Mouse (Mus musculus) liver, embryonic 15.5 days (tissue): ENCODE measurements around the gene Ccdc163. TPM values are rescaled to one million over a fixed set of nuclear protein-coding genes. Genes with fewer than 3 reads are reported as not detected.
"Not testable (repeated sequence)": the region's sequence is repeated elsewhere in the genome, so short reads cannot be mapped to it uniquely, and the experiment has no call there.

ENCODE experiments used
- ATAC-seq: fragments of 200-750 bp; cut with Nextera tagmentation; 2 replicates; pipeline ENCODE4 v1.8.0; 2017; ENCODE audit warnings: moderate number of reproducible peaks, mild to moderate bottlenecking, moderate library complexity; ENCODE audit not compliant: insufficient read depth
- H3K27ac ChIP-seq: fragments of 300-500 bp; sonication (generic); replicated peaks from 2 replicates; pipeline ENCODE4 v1.5.1; 2015; ENCODE audit warnings: mild to moderate bottlenecking, inconsistent platforms
- H3K27me3 ChIP-seq: fragments of 300-500 bp; sonication (generic); 2 replicates; pipeline ENCODE4 v1.6.1; 2015; ENCODE audit warnings: mild to moderate bottlenecking, inconsistent platforms
- H3K36me3 ChIP-seq: fragments of 300-500 bp; sonication (generic); replicated peaks from 2 replicates; pipeline ENCODE4 v1.6.1; 2015; ENCODE audit warnings: moderate library complexity, mild to moderate bottlenecking, inconsistent platforms
- H3K4me1 ChIP-seq: fragments of 300-500 bp; sonication (generic); replicated peaks from 2 replicates; pipeline ENCODE4 v1.6.1; 2015; ENCODE audit warnings: inconsistent platforms
- H3K4me2 ChIP-seq: fragments of 300-500 bp; sonication (generic); 2 replicates; pipeline ENCODE4 v1.6.1; 2015; ENCODE audit warnings: moderate library complexity, mild to moderate bottlenecking, inconsistent platforms
- H3K4me3 ChIP-seq: fragments of 300-500 bp; sonication (generic); replicated peaks from 2 replicates; pipeline ENCODE4 v1.5.1; 2015; ENCODE audit warnings: mild to moderate bottlenecking, inconsistent platforms
- H3K9ac ChIP-seq: fragments of 300-500 bp; sonication (generic); 2 replicates; pipeline ENCODE4 v1.6.1; 2015; ENCODE audit warnings: moderate library complexity, mild to moderate bottlenecking, inconsistent platforms
- H3K9me3 ChIP-seq: fragments of 300-500 bp; sonication (generic); replicated peaks from 2 replicates; pipeline ENCODE4 v1.6.1; 2016; ENCODE audit warnings: inconsistent platforms
- WGBS: fragments of 180-500 bp; shearing (Covaris S2); methylation state at CpG from one replicate; pipeline ENCODE4 v1.1.7; 2015; ENCODE audit warnings: mixed read lengths; ENCODE audit not compliant: insufficient replicate concordance; 5-methylcytosine and 5-hydroxymethylcytosine counted together
- polyA plus RNA-seq: library from polyadenylated mRNA; unstranded; fragments of >200 nt; fragmentation: Nextera tagmentation; extraction: Ambion mirVana; gene quantifications from 2 replicates; pipeline ENCODE4 v1.2.1, GENCODE M21; 2015

The Ccdc163 gene
- polyA plus RNA-seq = 10.1 and 10.4 TPM in 2 replicates

- ATAC-seq = peak; percentile 99
- Histone ChIP-seq H3K9ac (peak within 1 kb of the TSS; percentile 68), H3K27ac (peak within 1 kb of the TSS; percentile 69), H3K4me1 (peaks cover 21% of the 10 kb centered on the region), H3K4me2 (peak within 1 kb of the TSS; percentile 86), H3K27me3 (no peaks in the 10 kb centered on the region), H3K9me3 (no peaks in the 10 kb centered on the region), H3K36me3 (peaks cover 8% of the 10 kb centered on the region), H3K4me3 (peak within 1 kb of the TSS; percentile 68)
- WGBS = under 1% methylated on average over 29 of the region's 29 CpGs
Observed at GRCm38 (mm10) chr4:116708201-116708764, at the start of gene Ccdc163, which contains the start of gene Mmachc. Ccdc163 (plus strand) TSS chr4:116708509. Mmachc (minus strand) TSS chr4:116708406.

GRCm38 (mm10) chr4:116659474-116659873 is 48.8 kb upstream of the Ccdc163 start:
- Histone ChIP-seq H3K4me2 (no peak overlapping the region), H3K4me3 (no peak overlapping the region), H3K27me3 (0 out of 2 replicates have a peak, but pooled peaks cover 5% of the 10 kb centered on the region), H3K36me3 (no peaks in the 10 kb centered on the region), H3K9me3 (no peaks in the 10 kb centered on the region), H3K27ac (no peak overlapping the region; the same call in 1 of the 2 replicates), H3K9ac (no peak overlapping the region), H3K4me1 (peaks cover 22% of the 10 kb centered on the region)
- 51% methylated on average over 2 of the region's 2 CpGs for WGBS
- ATAC-seq = peak; percentile 56

GRCm38 (mm10) chr4:116659916-116660315 is 48.4 kb upstream of the Ccdc163 start:
- H3K4me2 ChIP-seq, H3K27ac ChIP-seq, H3K9me3 ChIP-seq, H3K27me3 ChIP-seq, H3K36me3 ChIP-seq, H3K4me3 ChIP-seq, ATAC-seq, H3K9ac ChIP-seq: not testable (repeated sequence)
- peaks cover 20% of the 10 kb centered on the region for H3K4me1 ChIP-seq
- WGBS = 65% methylated on average over 6 of the region's 6 CpGs

DNA sequence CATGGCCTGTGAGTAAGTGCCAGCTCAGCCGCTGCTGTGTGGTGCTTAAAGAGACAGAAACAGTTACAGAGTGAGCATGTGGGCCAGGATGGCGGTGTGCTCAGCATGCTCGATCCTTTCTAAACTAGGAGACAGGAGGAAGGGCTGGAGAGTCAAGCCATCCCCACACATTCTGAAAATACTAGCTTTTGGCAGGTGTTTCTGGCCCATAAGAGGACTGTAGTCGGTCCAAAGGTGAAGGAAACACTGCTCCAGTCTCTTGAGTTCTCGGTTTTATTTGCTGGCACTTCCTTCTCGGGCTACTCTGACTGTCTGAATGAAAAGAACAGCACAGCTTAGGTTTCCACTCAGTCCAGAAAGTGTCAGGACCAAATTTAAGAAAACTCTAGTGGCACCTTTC is 47.5 kb upstream of the Ccdc163 start:
- no peak overlapping the region for H3K9ac ChIP-seq

DNA sequence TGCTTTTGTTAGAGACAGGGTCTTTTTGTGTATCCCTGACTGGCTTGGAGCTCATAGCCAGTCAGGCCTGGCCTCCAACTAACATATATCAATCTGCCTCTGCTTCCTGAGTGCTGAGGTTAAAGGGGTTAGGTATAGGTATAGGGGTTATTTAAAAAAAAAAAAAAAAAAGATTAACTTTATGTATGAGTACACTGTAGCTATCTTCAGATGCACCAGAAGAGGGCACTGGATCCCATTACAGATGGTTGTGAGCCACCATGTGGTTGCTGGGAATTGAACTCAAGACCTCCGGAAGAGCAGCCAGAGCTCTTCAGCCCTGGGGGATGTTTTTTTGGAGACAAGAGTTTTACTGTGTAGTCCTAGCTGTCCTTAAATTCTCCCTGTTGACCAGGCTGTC is 46.3 kb upstream of the Ccdc163 start:
- no peak for ATAC-seq
- Histone ChIP-seq H3K4me2 (no peak overlapping the region), H3K9me3 (no peaks in the 10 kb centered on the region), H3K27ac (no peak overlapping the region), H3K9ac (no peak overlapping the region), H3K36me3 (no peaks in the 10 kb centered on the region), H3K4me3 (no peak overlapping the region), H3K4me1 (peaks cover 7% of the 10 kb centered on the region; the same call in 1 of the 2 replicates), H3K27me3 (0 out of 2 replicates have a peak, but pooled peaks cover 11% of the 10 kb centered on the region)
- WGBS = 84% methylated on average over 1 of the region's 1 CpGs

More for the DNA sequence above, 47.5 kb upstream of the Ccdc163 start:
- Histone ChIP-seq H3K4me1 (peaks cover 10% of the 10 kb centered on the region), H3K27me3 (0 out of 2 replicates have a peak, but pooled peaks cover 5% of the 10 kb centered on the region), H3K27ac (no peak overlapping the region), H3K36me3 (no peaks in the 10 kb centered on the region), H3K9me3 (no peaks in the 10 kb centered on the region), H3K4me2 (no peak overlapping the region), H3K4me3 (no peak overlapping the region)
- ATAC-seq = no peak
- 60% methylated on average over 6 of the region's 6 CpGs for WGBS

GRCm38 (mm10) chr4:116666625-116667024 is 41.7 kb upstream of the Ccdc163 start:
- H3K27ac ChIP-seq = no peak overlapping the region
- no peak overlapping the region for H3K4me2 ChIP-seq
- 0 out of 2 replicates have a peak, but pooled peaks cover 6% of the 10 kb centered on the region for H3K27me3 ChIP-seq
- H3K36me3 ChIP-seq = no peaks in the 10 kb centered on the region
- H3K9me3 ChIP-seq = no peaks in the 10 kb centered on the region
- H3K4me3 ChIP-seq = no peak overlapping the region
- no peak for ATAC-seq
- 40% methylated on average over 4 of the region's 4 CpGs for WGBS
- no peak overlapping the region for H3K9ac ChIP-seq
- 0 out of 2 replicates have a peak, but pooled peaks cover 6% of the 10 kb centered on the region for H3K4me1 ChIP-seq

- H3K27ac ChIP-seq = no peak overlapping the region
- H3K27me3 ChIP-seq = 0 out of 2 replicates have a peak, but pooled peaks cover 6% of the 10 kb centered on the region
- no peak for ATAC-seq
- no peak overlapping the region for H3K9ac ChIP-seq
- H3K4me2 ChIP-seq = no peak overlapping the region
- WGBS = 15% methylated on average over 3 of the region's 3 CpGs
- H3K9me3 ChIP-seq = no peaks in the 10 kb centered on the region
- H3K4me1 ChIP-seq = peaks cover 16% of the 10 kb centered on the region
- H3K4me3 ChIP-seq = no peak overlapping the region
- H3K36me3 ChIP-seq = no peaks in the 10 kb centered on the region
Observed at GRCm38 (mm10) chr4:116668145-116668544, 40.2 kb upstream of the Ccdc163 start.

- Histone ChIP-seq H3K27ac (no peak overlapping the region), H3K9me3 (no peaks in the 10 kb centered on the region), H3K9ac (no peak overlapping the region), H3K4me2 (no peak overlapping the region), H3K36me3 (no peaks in the 10 kb centered on the region), H3K4me1 (peaks cover 23% of the 10 kb centered on the region), H3K4me3 (no peak overlapping the region), H3K27me3 (0 out of 2 replicates have a peak, but pooled peaks cover 6% of the 10 kb centered on the region)
- ATAC-seq = no peak
- 37% methylated on average over 2 of the region's 2 CpGs for WGBS
Observed at GRCm38 (mm10) chr4:116669291-116669690, 39.0 kb upstream of the Ccdc163 start.

- H3K4me1 ChIP-seq = peaks cover 19% of the 10 kb centered on the region
- peaks cover 5% of the 10 kb centered on the region; the same call in 1 of the 2 replicates for H3K27me3 ChIP-seq
- 30% methylated on average over 2 of the region's 2 CpGs for WGBS
- H3K9ac ChIP-seq = no peak overlapping the region
- H3K4me2 ChIP-seq = peak overlapping the region; percentile 5; the same call in 1 of the 2 replicates
- peak; percentile 84 for ATAC-seq
- H3K9me3 ChIP-seq = no peaks in the 10 kb centered on the region
- H3K27ac ChIP-seq = peak overlapping the region; percentile 38
- H3K36me3 ChIP-seq = no peaks in the 10 kb centered on the region
- H3K4me3 ChIP-seq = no peak overlapping the region
Observed at GRCm38 (mm10) chr4:116672785-116673184, 35.5 kb upstream of the Ccdc163 start.

DNA sequence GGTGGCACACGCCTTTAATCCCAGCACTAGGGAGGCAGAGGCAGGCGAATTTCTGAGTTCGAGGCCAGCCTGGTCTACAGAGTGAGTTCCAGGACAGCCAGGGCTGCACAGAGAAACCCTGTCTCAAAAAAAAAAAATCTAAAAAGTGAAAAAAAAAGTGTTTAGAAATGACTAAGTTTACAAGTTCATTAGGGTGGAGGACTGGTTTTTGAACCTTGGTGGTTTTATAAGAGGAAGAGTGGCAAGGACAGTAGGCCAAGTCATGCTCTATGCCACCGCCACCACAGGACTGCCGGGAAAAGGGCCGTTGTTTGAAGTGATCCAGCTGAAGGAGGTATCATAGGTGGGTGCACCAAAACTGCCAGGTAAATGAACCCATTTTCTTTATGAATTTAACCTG is 33.5 kb upstream of the Ccdc163 start:
- not testable (repeated sequence) for H3K4me3 ChIP-seq, H3K4me2 ChIP-seq, ATAC-seq, H3K36me3 ChIP-seq, H3K9me3 ChIP-seq, H3K9ac ChIP-seq, H3K27me3 ChIP-seq
- H3K4me1 ChIP-seq = peaks cover 17% of the 10 kb centered on the region
- 0 out of 2 replicates have a peak overlapping the region, but pooled peaks have one; percentile 33 for H3K27ac ChIP-seq
- 71% methylated on average over 6 of the region's 6 CpGs for WGBS

DNA sequence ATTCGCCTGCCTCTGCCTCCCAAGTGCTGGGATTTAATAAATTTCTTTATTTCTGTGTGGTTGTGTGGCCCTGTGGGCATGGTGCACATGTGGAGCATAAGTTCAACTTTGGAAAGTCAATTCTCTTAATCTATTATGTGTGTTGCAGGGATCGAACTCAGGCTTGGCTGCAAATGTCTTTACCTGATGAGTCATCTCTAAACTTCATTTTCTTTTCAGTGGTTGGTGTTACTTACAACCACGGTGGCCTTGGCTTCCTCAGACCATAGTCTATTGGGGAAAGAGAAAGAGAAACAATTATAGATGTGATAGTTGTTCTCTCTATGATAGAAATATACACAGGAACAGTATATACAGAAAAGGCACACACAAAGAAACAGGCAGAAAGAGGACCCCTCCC is 32.3 kb upstream of the Ccdc163 start:
- H3K27me3 ChIP-seq = peaks cover 5% of the 10 kb centered on the region; the same call in 1 of the 2 replicates
- no peak overlapping the region for H3K4me3 ChIP-seq
- H3K9me3 ChIP-seq = no peaks in the 10 kb centered on the region
- 60% methylated on average over 3 of the region's 3 CpGs for WGBS
- H3K4me2 ChIP-seq = no peak overlapping the region
- ATAC-seq = no peak
- H3K9ac ChIP-seq = no peak overlapping the region
- H3K4me1 ChIP-seq = peaks cover 17% of the 10 kb centered on the region
- H3K27ac ChIP-seq = no peak overlapping the region
- no peaks in the 10 kb centered on the region for H3K36me3 ChIP-seq
